Mouse (Mus musculus) gastrocnemius, postnatal 36 days (tissue): Measurements from ENCODE around the gene Prkar1b. TPM values are rescaled to one million over a fixed set of nuclear protein-coding genes. Genes with fewer than 3 reads are reported as not detected.

Experiments used
- DNase-seq, 2 experiments: peaks; one replicate each; pipeline ENCODE4 v3.0.0; 2022
- intact Hi-C: fragments of 180-260 bp; cut with DNase I; formaldehyde crosslinking; loops from one replicate; pipeline ENCODE4 v1.15.1; 2025
- long read RNA-seq, 2 experiments: library from polyadenylated mRNA; stranded (forward); transcript quantifications; one replicate each; pipeline ENCODE4 v2.0.0; 2021
- total RNA-seq, 2 experiments: library from RNA; stranded (reverse); gene quantifications; 2 replicates each; pipeline ENCODE4 v1.2.3; 2021

Gene Prkar1b
- total RNA-seq: 1 to 10 TPM; 1.2 to 1.5 TPM
- long read RNA-seq, experiment 1, partial matches to known transcripts: 0 of 1 reads
- long read RNA-seq, experiment 1, other reads (novel, unspliced or antisense): 1 of 1 reads
- long read RNA-seq, experiment 2, partial matches to known transcripts: 0 of 1 reads
- long read RNA-seq, experiment 2, other reads (novel, unspliced or antisense): 1 of 1 reads

GRCm38 (mm10) chr5:139149681-139150602, at the start of gene Prkar1b, which contains the start of gene Dnaaf5:
Gene Prkar1b, minus strand, starts transcription at chr5:139150001.
Gene Dnaaf5, plus strand, starts transcription at chr5:139150223.
- intact Hi-C loops: no loop called here
- peak; percentile 94 to 95 for DNase-seq

GRCm38 (mm10) chr5:139199636-139199994, 49.8 kb upstream of the Prkar1b start:
- DNase-seq: no peak
- intact Hi-C loops: loop anchor here (10.0 kb wide), 1 partner anchor 825 kb away; no protein-coding TSS in a partner anchor

- intact Hi-C loops: loop anchor here (10.0 kb wide), 1 partner anchor 826 kb away; no protein-coding TSS in a partner anchor
- DNase-seq: no peak
Measured at GRCm38 (mm10) chr5:139198779-139199178, 49.0 kb upstream of the Prkar1b start.

GRCm38 (mm10) chr5:139190958-139191357, 41.2 kb upstream of the Prkar1b start:
- no peak for DNase-seq
- intact Hi-C loops: loop anchor here (10.0 kb wide), 1 partner anchor 834 kb away; no protein-coding TSS in a partner anchor

GRCm38 (mm10) chr5:139189726-139190125, 39.9 kb upstream of the Prkar1b start:
- intact Hi-C loops: loop anchor here (10.0 kb wide), 2 partner anchors 135 to 835 kb away; partner anchors contain the start of gene Adap1
- no peak for DNase-seq

GRCm38 (mm10) chr5:139184897-139185296, 35.1 kb upstream of the Prkar1b start:
- DNase-seq: no peak
- intact Hi-C loops: loop anchor here (10.0 kb wide), 1 partner anchor 140 kb away; the partner anchor contains the start of gene Adap1

GRCm38 (mm10) chr5:139183601-139184000, 33.8 kb upstream of the Prkar1b start:
- intact Hi-C loops: loop anchor here (10.0 kb wide), 1 partner anchor 141 kb away; the partner anchor contains the start of gene Adap1
- no peak for DNase-seq

- intact Hi-C loops: loop anchor here (10.0 kb wide), 1 partner anchor 142 kb away; the partner anchor contains the start of gene Adap1
- DNase-seq: no peak
Measured at GRCm38 (mm10) chr5:139183131-139183530, 33.3 kb upstream of the Prkar1b start.

- peak; percentile 59 to 67 for DNase-seq
- intact Hi-C loops: loop anchor here (2.0 to 5.0 kb wide), 2 partner anchors 92 to 330 kb away; no protein-coding TSS in a partner anchor
Measured at GRCm38 (mm10) chr5:139178895-139179631, 29.3 kb upstream of the Prkar1b start.

- no peak for DNase-seq
- intact Hi-C loops: loop anchor here (5.0 kb wide), 1 partner anchor 88 kb away; no protein-coding TSS in a partner anchor
Measured at GRCm38 (mm10) chr5:139174556-139175547, 25.1 kb upstream of the Prkar1b start.

GRCm38 (mm10) chr5:139174141-139174540, 24.3 kb upstream of the Prkar1b start:
- intact Hi-C loops: no loop called here
- DNase-seq: no peak

- intact Hi-C loops: no loop called here
- no peak for DNase-seq
Measured at GRCm38 (mm10) chr5:139171929-139172328, 22.1 kb upstream of the Prkar1b start.

- DNase-seq: no peak
- intact Hi-C loops: no loop called here
Measured at GRCm38 (mm10) chr5:139167548-139167947, 17.7 kb upstream of the Prkar1b start.

GRCm38 (mm10) chr5:139166781-139167361, 17.1 kb upstream of the Prkar1b start:
- no peak for DNase-seq
- intact Hi-C loops: no loop called here

GRCm38 (mm10) chr5:139161632-139162031, 11.8 kb upstream of the Prkar1b start:
- intact Hi-C loops: no loop called here
- DNase-seq: no peak

GRCm38 (mm10) chr5:139160899-139161298, 11.1 kb upstream of the Prkar1b start:
- intact Hi-C loops: no loop called here
- no peak for DNase-seq

GRCm38 (mm10) chr5:139150603-139151031, 816 bp upstream of the Prkar1b start:
- no peak for DNase-seq
- intact Hi-C loops: no loop called here

GRCm38 (mm10) chr5:139149006-139149672, 662 bp downstream of the Prkar1b start:
- intact Hi-C loops: no loop called here
- no peak for DNase-seq
